Mouse (Mus musculus) right cerebral cortex, postnatal 10 days (tissue): Measurements from ENCODE around the gene Tet1.
"Not testable (repeated sequence)": the region's sequence is repeated elsewhere in the genome, so short reads cannot be mapped to it uniquely, and the experiment has no call there.

Experiments
- DNase-seq, 2 experiments: peaks; one replicate each; pipeline ENCODE4 v3.0.0; 2021; ENCODE audit warnings: low spot score in 2 of 2

Tet1 gene

DNA sequence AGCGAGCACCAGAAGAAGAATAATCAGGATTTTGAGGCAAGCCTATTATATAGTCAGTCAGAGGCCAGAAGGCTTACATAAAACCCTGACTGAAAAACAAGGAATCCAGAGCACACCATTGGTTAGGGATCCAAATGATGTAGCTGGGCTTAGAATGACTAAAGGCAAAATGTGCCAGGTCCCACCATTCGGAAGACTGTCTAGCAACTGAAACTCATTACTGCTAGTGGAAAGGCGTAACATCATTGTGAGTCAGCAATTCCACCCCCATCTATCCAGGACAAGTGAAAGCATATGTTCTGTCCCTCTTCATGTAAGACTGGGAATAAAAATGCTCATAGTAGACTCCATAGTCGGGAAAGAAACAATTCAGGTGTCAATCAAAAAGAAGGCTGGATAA, 57.8 kb downstream of the Tet1 start:
- DNase-seq = peak in 1 of 2 experiments; percentile 42

DNA sequence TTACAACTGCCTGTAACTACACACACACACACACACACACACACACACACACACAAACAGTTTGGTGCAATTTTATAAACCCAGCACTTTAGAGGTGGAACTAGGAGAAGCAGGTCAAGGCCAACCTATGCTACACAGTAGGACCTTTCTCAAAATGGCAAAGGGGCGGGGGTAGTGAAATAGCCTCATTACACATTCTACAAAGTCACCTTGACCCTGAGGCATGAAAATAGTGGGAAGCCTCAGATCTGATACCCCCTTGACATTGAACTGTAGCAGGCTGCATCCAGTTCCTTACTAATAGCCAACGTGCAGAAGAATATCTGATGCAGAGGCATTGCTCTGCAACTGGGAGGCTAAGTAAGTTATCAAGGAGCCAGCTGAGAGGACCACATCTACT, 60.0 kb downstream of the Tet1 start:
- DNase-seq = no peak

DNA sequence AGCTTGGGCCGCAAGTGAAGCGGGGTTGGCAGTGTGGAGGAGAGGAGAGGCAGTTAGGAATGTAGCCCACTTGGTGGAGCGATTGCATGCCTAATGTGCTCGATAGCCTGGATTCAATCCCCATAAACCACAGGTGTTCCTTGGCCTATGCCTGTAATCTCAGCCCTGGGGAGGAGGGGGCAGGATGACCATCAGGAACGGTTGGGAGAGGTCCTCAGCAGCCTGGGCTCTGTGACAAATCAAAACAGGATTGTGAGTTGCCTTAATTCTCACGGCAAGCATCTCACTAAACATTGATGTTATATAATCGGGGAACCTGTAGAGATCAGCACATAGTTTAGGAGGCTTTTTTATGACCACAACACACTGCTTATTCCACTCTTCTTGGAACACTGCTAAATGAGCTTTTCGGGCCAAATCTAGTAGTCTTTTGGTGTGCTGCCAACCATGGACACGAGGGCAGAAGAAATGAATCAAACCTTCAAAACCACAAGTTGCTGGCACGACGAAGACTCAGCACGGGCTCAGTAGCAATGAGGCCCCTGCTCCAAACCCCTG, 61.6 kb downstream of the Tet1 start:
- DNase-seq = peak; percentile 57 to 71

DNA sequence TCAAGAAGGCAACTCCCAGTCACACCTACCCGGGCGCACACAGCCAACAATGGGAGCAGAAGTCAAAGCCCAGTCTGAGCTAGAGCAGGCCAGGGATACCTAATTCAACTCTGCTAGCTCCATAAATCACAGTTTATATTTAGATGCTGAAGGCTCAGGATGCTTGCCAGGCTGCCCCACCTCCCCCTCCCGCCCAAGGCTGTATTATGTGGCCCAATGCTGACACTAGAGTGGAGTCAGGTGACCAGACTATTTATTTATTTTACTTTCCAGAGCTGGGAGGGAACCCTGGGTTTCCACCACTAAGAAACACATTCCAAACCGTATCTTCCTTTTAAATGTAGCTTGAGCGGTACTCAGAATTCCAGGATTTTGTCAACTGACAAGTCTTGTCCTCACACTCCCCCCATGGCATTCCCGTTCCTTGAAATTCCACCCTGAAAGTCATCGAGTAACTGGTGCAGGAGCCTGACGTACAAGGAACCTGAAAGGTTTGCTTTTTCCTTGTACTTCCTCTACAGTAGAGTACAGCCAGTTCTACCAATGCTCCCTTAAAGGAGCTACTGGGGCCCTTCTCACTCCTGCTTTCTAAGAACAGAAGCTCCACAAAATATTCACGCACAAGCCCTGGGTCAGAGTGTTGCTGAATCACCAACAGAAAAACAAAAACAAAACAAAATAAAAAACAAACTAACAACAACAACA, 64.9 kb downstream of the Tet1 start:
- DNase-seq = no peak

DNA sequence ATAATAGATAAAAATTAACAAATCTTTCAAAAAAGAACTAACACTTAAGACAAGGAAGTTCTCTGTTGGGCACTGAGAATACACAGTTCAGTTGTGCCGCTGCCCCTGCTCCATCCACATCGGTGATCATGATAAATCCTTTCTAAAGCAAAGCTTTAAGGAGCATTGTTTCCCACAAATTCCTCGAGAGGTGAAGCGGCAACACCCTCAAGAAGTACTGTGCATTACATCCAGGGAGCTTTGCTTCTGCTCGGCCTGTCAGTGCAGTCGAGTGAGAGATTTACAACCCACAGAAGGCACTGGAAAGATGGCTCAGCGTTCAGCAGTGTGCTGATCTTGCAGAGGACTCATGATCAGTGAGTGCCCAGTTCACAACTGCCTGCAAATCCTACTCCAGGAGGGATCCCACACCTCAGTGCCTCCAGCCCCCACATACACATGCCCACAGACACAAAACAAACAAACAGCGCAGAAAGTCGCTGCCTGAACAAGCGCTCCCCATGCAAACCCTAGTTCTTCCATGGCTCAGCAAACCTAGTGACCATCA, 66.8 kb downstream of the Tet1 start:
- no peak for DNase-seq

DNA sequence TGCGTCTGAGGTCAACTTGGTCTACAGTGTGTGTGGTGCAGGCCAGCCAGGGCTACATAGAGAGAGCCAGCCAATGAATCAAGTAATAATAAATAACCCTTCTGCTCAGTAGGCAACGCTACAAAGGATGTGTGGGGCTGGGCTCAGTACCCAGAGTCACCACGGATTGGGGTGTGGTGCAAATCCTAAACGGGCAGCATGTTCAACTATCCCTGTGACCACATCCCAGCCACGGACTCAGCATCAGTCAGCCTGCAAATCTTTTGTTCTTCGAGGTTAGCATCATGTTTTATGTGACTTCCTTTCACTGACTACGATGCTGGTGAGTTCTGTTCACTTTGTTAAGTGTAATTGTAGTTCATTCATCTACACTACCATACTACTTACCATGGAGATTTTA, 68.1 kb downstream of the Tet1 start:
- DNase-seq = no peak

DNA sequence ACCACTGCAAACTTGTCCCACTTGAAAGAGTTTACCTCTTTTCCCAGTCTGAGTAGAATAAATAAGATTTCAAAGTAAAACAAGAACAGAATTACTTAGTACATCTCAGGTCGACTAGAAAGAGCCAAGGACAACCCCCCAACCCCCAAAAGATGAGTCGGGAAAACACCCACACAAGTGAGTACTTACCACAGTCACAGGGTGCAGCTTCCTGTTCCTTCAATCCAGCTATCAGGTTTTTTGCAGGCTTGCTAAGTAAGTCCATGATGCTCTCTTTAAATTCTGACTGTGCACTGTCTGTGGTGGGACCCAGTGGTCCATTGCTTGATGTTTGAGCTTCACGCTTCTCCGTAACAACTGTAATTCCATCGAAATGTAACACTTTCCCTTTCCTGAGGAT, 70.8 kb downstream of the Tet1 start:
- DNase-seq = no peak

DNA sequence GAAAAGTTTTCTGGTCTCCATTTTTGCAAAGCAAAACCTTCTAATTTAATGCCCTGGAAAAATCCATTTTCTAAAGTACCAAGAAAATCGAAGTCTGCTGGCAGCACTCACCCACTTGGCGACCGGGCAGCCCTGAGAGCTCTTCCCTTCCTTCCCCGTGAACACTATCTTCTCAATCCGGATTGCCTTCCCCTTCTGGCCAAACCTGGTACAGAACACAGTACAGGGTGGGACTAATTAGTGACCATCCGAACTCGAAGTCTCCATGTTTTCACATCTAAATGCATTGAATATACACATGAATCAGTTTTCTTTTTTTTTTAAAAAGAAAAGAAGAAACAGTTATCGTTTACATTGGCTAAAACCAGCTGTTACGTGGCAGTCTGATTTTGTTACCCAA, 76.0 kb downstream of the Tet1 start:
- no peak for DNase-seq

DNA sequence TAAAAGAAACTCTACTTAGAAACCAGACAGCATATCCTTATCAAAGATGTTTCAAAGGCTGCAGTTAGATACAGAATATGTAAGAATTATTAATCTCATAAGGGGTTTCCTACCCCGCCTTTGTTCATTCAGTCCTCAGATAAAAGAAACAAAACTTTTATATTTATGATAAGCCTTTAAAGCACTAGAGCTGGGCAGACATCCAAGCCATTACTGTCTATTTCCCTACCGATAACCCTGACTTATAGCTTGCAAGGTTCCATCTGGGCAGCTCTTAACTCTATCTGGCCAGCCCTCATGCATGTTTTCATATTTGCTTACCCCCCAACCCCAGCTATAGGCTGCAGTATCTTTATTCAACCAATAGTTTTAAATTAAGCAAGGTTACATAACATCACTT, 77.2 kb downstream of the Tet1 start:
- no peak for DNase-seq

DNA sequence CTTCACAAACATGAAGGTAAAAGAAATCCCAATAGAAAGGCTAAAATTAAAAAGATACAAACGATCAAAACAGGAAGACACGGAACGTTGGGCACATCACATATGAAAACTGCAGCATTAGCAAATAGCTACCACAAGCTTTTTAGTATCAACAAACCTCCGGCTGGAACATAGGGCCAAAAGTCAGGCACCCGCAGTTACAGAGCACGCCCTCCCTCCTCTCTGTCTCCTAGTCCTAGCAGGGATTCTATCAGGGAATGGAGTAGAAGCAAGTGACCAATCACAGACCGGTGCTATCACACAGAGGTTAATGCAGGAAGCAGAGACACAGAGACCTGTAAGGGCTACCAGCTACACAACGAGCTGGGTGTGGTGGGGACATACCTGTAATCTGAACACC, 84.3 kb downstream of the Tet1 start:
- DNase-seq = no peak

DNA sequence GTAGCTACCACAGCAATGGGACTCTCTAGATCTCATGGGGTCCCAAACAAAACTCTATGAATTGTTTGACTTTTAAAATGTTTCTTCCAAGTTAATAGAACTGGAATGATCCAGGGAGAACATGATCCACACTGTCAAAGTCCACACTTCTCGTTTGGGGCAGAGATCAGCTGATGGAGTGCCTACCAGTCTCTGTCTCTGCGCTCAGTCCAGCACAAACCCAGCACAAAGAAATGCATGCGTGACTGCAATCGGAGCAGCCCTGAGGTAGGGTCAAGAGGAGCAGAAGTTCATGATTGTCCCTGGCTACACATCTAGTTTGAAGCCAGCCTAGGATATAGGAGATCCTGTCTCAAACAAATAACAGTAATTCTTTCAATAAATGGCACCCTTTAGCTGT, 85.4 kb downstream of the Tet1 start:
- no peak for DNase-seq

DNA sequence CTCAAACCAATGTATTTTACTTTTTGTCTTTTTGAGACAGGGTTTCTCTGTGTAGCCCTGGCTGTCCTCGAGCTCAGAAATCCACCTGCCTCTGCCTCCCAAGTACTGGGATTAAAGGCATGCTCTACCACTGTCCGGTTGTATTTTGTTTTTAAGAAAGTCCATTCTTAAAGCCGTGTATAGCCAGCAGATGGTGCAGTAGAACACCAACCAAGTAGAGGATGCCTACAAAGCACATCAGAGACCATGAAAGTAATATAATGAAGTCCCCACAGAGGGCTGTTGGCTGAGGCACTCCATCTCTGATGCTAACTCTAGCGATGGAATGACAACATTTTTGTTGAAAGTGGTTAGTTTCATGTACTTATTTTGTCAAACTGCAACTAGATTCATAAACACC, 98.8 kb downstream of the Tet1 start:
- DNase-seq = no peak

DNA sequence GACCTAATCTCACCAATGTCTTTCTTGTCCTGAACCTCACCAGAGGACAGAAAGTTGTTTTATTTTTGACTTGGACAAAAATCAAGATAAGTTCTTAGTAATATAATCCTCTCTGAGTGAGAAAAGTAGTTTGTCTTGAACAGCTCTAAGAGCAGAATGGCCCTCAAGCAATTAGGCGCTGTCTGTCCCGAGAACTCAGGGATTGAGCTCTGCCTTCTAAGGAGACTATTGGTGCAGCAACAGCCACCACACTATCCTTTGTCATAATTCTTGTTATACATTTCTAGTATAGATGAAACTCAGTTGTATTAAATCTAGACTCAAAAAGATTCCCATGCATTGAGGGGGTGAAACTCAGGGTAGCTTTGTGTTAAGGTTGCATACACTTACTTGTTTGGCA, 100.0 kb downstream of the Tet1 start:
- DNase-seq = no peak

DNA sequence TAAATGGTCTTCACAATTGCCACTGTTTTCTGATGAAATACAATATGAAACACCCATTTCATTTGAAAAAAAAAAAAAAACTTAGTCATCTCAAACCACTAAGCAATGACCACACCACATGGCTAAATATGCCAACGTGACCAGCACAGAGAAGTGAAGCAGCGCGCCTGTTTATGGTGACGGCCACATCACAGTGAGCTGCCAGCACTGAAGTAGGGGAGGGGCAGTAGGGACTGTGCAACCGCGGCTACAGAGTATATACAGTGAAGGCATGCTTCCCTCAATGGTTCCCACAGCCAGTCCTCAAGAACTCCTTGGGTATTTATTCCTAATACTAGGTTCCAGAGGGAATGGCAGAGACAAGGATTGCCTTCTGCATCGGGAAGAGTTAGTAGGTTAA, 100.5 kb downstream of the Tet1 start:
- no peak for DNase-seq

DNA sequence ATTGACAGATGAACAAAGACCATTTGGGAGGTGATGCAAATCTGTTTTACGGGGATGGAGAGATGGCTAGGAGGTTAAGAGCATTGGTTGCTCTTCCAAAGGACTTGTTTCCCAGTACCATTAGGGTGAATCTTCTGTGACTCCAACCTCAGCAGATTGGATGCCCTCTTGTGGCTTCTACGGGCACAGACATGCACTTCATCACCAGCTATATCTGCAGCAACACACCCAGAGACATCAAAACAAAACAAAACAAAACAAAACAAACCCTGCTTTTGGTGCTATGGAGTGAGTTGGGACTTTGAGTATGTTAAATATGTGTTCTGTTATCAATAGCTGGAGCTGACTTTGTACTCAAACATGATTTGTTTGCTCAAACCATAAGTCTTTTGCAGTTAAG, 104.7 kb downstream of the Tet1 start:
- no peak for DNase-seq

DNA sequence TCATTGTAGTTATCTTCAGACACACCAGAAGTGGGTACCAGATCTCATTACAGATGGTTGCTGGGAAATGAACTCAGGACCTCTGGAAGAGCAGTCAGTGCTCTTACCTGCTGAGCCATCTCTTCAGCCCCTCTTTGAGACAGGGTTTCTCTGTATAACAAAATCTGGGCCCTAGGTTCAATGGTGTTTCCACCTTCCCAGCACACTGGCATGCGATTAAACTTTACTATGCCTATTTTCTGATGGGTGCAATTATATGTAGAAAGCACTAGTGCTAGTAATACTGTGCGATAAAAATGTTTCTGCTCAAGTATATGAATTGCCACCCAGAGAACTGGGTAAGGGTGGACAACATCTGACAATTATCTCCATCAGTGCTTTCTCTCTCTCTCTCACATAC, 105.5 kb downstream of the Tet1 start:
- no peak for DNase-seq

DNA sequence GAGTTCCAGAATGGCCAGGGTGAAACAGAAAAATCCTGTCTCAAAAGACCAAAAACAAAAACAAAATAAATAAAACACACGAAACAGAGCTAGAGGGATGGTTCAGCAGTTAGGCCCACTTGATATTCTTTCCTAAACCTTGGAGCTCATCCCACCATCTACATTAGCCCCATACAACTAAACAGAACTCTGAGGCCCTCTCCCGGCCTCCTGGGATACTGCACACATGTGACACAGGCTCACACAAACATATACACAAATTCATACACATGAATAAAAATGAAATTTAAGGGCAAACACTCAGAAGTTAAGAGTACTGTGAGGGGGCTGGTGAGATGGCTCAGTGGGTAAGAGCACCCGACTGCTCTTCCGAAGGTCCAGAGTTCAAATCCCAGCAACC, 114.6 kb downstream of the Tet1 start:
- DNase-seq = no peak

DNA sequence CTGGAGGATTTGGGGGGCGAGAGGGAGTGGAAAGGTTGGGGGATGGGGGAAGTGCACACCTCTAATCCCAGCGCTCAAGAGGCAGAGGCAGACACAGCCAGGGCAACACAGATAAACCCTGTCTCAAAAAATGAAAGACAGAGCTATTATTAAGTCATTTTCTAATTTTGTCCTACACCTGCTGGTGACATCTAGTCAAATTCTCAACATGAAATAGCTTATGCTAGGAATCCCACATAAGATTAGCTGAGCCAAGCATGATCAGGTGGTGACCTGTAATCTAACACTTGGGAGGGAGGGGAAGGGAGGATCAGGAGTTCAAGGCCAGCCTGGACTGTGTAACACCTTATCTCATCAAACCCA, 115.7 kb downstream of the Tet1 start:
- peak in 1 of 2 experiments; percentile 30 for DNase-seq

DNA sequence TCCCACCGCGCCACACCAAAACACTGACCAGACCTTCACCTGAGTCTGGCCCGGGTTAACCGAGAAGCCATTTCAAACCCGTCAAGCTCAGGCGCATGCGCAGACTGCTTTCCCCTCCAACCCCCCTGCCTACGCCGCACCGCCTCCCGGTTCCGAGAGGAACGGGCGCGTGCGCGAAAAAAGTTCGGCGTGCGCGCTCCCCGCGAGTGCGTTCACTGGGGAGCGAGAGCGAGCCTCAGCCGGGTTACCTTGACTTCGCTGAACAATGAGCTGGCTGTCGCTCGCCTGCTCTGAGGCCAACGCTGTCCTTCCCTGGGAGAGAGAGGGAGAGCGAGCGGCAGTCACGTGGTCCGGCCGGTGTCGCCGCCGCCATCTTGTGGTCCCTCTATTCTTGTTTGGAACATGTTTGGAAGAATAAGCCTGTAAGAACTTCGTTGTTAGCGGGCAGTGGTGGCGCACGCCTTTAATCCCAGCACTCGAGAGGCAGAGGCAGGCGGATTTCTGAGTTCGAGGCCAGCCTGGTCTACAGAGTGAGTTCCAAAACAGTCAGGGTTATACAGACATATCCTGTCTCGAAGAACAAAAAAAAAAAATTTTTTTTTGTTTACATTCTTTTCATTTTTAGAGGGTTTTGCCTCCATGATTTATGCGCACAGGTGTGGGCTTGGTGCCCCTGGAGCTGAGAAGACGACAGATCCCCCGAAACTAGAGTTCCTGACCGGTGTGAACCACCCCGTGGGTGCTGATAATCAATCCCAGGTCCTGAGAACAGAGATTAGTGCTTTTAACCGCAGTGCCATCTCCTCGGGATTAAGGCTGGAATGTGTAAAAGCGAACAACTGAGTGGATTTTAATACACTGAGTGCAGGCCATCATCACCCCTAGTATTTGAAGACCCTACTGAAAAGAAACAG, 116.4 kb downstream of the Tet1 start, which contains the start of gene Ccar1:
Gene Ccar1, minus strand, starts transcription at position 110 of the 914 bp plus-strand sequence.
- DNase-seq = peak; percentile 98 to 99

DNA sequence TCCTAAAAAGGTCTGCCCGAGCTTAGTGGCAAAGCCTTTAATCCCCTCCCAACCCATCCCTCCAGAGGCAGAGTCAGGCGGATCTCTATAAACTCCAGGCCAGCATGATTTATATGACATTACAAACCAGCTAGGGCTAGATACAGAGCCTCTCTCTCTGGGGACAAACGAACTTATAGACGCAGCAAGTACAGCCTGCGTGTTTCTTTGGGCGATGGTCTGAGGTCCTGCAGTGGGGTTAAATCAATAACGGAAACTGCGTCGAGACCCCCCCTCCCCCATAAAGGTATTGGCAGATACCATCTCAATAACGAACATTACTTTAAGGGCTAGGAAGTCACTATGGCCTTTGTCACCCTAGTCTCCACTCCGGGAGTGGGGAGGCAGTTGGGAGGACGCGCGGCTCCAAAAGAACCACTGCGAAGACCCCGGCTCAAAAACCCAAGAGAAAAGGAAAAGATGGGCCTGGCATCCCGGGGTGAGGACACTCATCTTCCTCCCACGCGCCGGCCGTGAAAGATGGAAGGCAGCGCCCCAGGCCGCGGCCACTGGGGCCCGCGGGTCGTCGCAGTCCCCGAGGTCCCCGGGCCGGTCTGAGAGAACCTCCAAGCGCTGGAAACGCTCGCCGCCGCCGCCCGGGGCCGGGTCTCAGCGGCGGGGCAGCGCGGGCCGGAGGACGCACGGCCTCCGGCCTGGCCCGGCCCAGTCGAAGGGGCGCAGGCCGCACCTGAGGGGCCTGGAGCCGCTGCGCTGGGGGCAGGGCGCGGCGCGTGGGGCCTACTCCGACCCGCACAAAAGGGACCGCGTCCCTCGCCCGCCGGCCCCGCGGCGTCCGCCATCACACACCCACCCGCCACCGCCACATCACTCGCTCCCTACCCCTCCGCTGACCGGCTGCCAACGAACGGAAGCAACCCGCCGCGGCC, 117.3 kb downstream of the Tet1 start:
- DNase-seq = peak; percentile 43 to 60

DNA sequence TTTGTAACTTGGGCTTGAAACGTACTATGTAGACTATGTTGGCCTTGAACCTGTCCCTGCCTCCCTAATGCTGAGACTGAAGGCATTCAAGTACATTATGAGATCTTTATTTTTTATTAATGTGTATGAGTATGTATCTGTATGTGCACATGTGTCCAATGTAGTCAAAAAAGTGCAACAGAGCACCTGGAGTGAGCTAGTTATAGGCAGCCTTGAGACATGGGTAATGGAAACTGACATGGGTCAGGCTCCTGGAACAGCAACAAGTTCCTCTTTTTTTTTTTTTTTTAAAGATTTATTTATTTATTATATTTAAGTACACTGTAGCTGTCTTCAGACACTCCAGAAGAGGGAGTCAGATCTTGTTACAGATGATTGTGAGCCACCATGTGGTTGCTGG, 127.0 kb downstream of the Tet1 start:
- not testable (repeated sequence) for DNase-seq
